Mouse (Mus musculus): Measurements from ENCODE around the gene Tesk1. TPM values are rescaled to one million over a fixed set of nuclear protein-coding genes. Genes with fewer than 3 reads are reported as not detected.

Tesk1 gene
- total RNA-seq, 2 experiments from 2014 or later = 25.2 to 28.0 TPM

GRCm38 (mm10) chr4:43442456-43443361, 970 bp downstream of the Tesk1 start:
- DNase-seq = peak; percentile 71
- intact Hi-C loops (cut with DNase I; ENCODE audit: low total_unique reads) = no loop called here

- intact Hi-C loops (cut with DNase I; ENCODE audit: low total_unique reads) = no loop called here
- no peak for DNase-seq
These were observed 1.8 kb downstream of the Tesk1 start for GRCm38 (mm10) chr4:43443511-43443910.

GRCm38 (mm10) chr4:43447251-43447650, 5.5 kb downstream of the Tesk1 start:
- DNase-seq = peak; percentile 83
- intact Hi-C loops (cut with DNase I; ENCODE audit: low total_unique reads) = no loop called here

- intact Hi-C loops (cut with DNase I; ENCODE audit: low total_unique reads) = no loop called here
- DNase-seq = no peak
These were observed 6.8 kb downstream of the Tesk1 start for GRCm38 (mm10) chr4:43448554-43448953.

- intact Hi-C loops (cut with DNase I; ENCODE audit: low total_unique reads) = no loop called here
- DNase-seq = no peak
These were observed 10.6 kb downstream of the Tesk1 start for GRCm38 (mm10) chr4:43452315-43452714.

GRCm38 (mm10) chr4:43453413-43453812, 11.7 kb downstream of the Tesk1 start:
- no peak for DNase-seq
- intact Hi-C loops (cut with DNase I; ENCODE audit: low total_unique reads) = no loop called here

GRCm38 (mm10) chr4:43454041-43454836, 12.5 kb downstream of the Tesk1 start, which contains the start of gene Cd72:
Gene Cd72 (minus strand): TSS chr4:43454628.
- DNase-seq = no peak
- intact Hi-C loops (cut with DNase I; ENCODE audit: low total_unique reads) = no loop called here

- no peak for DNase-seq
- intact Hi-C loops (cut with DNase I; ENCODE audit: low total_unique reads) = no loop called here
These were observed 14.7 kb downstream of the Tesk1 start for GRCm38 (mm10) chr4:43456470-43456869.

GRCm38 (mm10) chr4:43457124-43457523, 15.4 kb downstream of the Tesk1 start:
- no peak for DNase-seq
- intact Hi-C loops (cut with DNase I; ENCODE audit: low total_unique reads) = no loop called here

GRCm38 (mm10) chr4:43463102-43463501, 21.4 kb downstream of the Tesk1 start:
- DNase-seq = no peak
- intact Hi-C loops (cut with DNase I; ENCODE audit: low total_unique reads) = no loop called here

- intact Hi-C loops (cut with DNase I; ENCODE audit: low total_unique reads) = no loop called here
- no peak for DNase-seq
These were observed 24.2 kb downstream of the Tesk1 start for GRCm38 (mm10) chr4:43465935-43466334.

- intact Hi-C loops (cut with DNase I; ENCODE audit: low total_unique reads) = no loop called here
- DNase-seq = no peak
These were observed 25.1 kb downstream of the Tesk1 start for GRCm38 (mm10) chr4:43466872-43467271.

GRCm38 (mm10) chr4:43470301-43470700, 28.6 kb downstream of the Tesk1 start:
- intact Hi-C loops (cut with DNase I; ENCODE audit: low total_unique reads) = no loop called here
- no peak for DNase-seq

GRCm38 (mm10) chr4:43473636-43474035, 31.9 kb downstream of the Tesk1 start:
- intact Hi-C loops (cut with DNase I; ENCODE audit: low total_unique reads) = no loop called here
- DNase-seq = no peak

- no peak for DNase-seq
- intact Hi-C loops (cut with DNase I; ENCODE audit: low total_unique reads) = no loop called here
These were observed 34.9 kb downstream of the Tesk1 start for GRCm38 (mm10) chr4:43476604-43477003.

- peak; percentile 88 for DNase-seq
- intact Hi-C loops (cut with DNase I; ENCODE audit: low total_unique reads) = no loop called here
These were observed 36.3 kb downstream of the Tesk1 start for GRCm38 (mm10) chr4:43477857-43478533.

- intact Hi-C loops (cut with DNase I; ENCODE audit: low total_unique reads) = no loop called here
- no peak for DNase-seq
These were observed 36.8 kb downstream of the Tesk1 start for GRCm38 (mm10) chr4:43478534-43478858.

GRCm38 (mm10) chr4:43478906-43479832, 37.4 kb downstream of the Tesk1 start:
- peak; percentile 78 for DNase-seq
- intact Hi-C loops (cut with DNase I; ENCODE audit: low total_unique reads) = no loop called here

GRCm38 (mm10) chr4:43480985-43481384, 39.2 kb downstream of the Tesk1 start:
- intact Hi-C loops (cut with DNase I; ENCODE audit: low total_unique reads) = loop anchor here (5.0 kb wide), 1 partner anchor 44 kb away; no protein-coding TSS in a partner anchor
- DNase-seq = no peak

Data from gastrocnemius, postnatal 14 days (tissue).